8 mouse cellular contexts compared by ENCODE assay signal in genomic region chr6:124769101-124769765, GRCm38 (mm10). TPM values are rescaled to one million over a fixed set of nuclear protein-coding genes. Genes with fewer than 3 reads are reported as not detected.
DNase-seq lines count a peak whose midpoint lies in the region; ATAC-seq and TF ChIP-seq lines count a peak whose summit lies in the region.

Gene Eno2 (minus strand): TSS chr6:124769673.

- H3K9ac ChIP-seq in kidney, embryonic 14.5 days (ENCODE audit: low read depth, low read length): peak within 1 kb of the TSS; percentile 58; the same call in 1 of the 2 replicates
- peak within 1 kb of the TSS; percentile 58 for H3K9ac ChIP-seq in forebrain, embryonic 11.5 days (ENCODE audit: low read length)
- peak within 1 kb of the TSS; percentile 66 for H3K9ac ChIP-seq in hindbrain, embryonic 12.5 days
- H3K9ac ChIP-seq in midbrain, embryonic 12.5 days (replicated peaks): peak within 1 kb of the TSS; percentile 57
- peak within 1 kb of the TSS; percentile 65 for H3K9ac ChIP-seq in stomach, postnatal 0 days (ENCODE audit: low read length)

- no peaks in the 10 kb centered on the region for H3K9me3 ChIP-seq in kidney, embryonic 14.5 days (ENCODE audit: control insufficient read depth, low read length)
- no peaks in the 10 kb centered on the region for H3K9me3 ChIP-seq in forebrain, embryonic 11.5 days (ENCODE audit: control insufficient read depth, low read length)
- H3K9me3 ChIP-seq in hindbrain, embryonic 12.5 days (replicated peaks): no peaks in the 10 kb centered on the region
- no peaks in the 10 kb centered on the region for H3K9me3 ChIP-seq in midbrain, embryonic 12.5 days
- no peaks in the 10 kb centered on the region for H3K9me3 ChIP-seq in stomach, postnatal 0 days (ENCODE audit: control insufficient read depth, low read length)

- TF ChIP-seq EP300 in stomach, postnatal 0 days (optimal IDR thresholded peaks at IDR 0.05): no peak

- H3K27me3 ChIP-seq in kidney, embryonic 14.5 days (ENCODE audit: control insufficient read depth, insufficient read depth, low read length): no peaks in the 10 kb centered on the region
- H3K27me3 ChIP-seq in forebrain, embryonic 11.5 days (ENCODE audit: control insufficient read depth, insufficient read depth, low read length): peaks cover 4% of the 10 kb centered on the region; the same call in 1 of the 2 replicates
- peaks cover 48% of the 10 kb centered on the region for H3K27me3 ChIP-seq in hindbrain, embryonic 12.5 days
- H3K27me3 ChIP-seq in midbrain, embryonic 12.5 days: peaks cover 53% of the 10 kb centered on the region
- no peaks in the 10 kb centered on the region for H3K27me3 ChIP-seq in stomach, postnatal 0 days (ENCODE audit: control insufficient read depth, insufficient read depth, low read length)

- peak within 1 kb of the TSS; percentile 50 for H3K4me3 ChIP-seq in kidney, embryonic 14.5 days (ENCODE audit: low read length)
- H3K4me3 ChIP-seq in bone marrow macrophage, adult 2 months (ENCODE audit: insufficient read depth, low read length): peak within 1 kb of the TSS; percentile 94
- peak within 1 kb of the TSS; percentile 39 for H3K4me3 ChIP-seq in forebrain, embryonic 11.5 days (ENCODE audit: low read depth, low read length)
- peak within 1 kb of the TSS; percentile 49 for H3K4me3 ChIP-seq in hindbrain, embryonic 12.5 days
- H3K4me3 ChIP-seq in midbrain, embryonic 12.5 days: peak within 1 kb of the TSS; percentile 50
- H3K4me3 ChIP-seq in stomach, postnatal 0 days (ENCODE audit: low read depth, low read length): peak within 1 kb of the TSS; percentile 63

- ATAC-seq in kidney, embryonic 14.5 days (ENCODE audit: low FRiP score, low TSS enrichment): peak; percentile 66
- peak; percentile 83 for ATAC-seq in forebrain, embryonic 11.5 days (replicated peaks; ENCODE audit: low FRiP score)
- peak; percentile 83 for ATAC-seq in hindbrain, embryonic 12.5 days (ENCODE audit: low FRiP score)
- ATAC-seq in midbrain, embryonic 12.5 days (ENCODE audit: low FRiP score, low read depth): peak; percentile 82
- peak; percentile 81 for ATAC-seq in stomach, postnatal 0 days (ENCODE audit: low FRiP score, low TSS enrichment)

- peaks cover 26% of the 10 kb centered on the region for H3K4me1 ChIP-seq in kidney, embryonic 14.5 days (ENCODE audit: control insufficient read depth, insufficient read depth, low read length)
- H3K4me1 ChIP-seq in bone marrow macrophage, adult 2 months (ENCODE audit: control insufficient read depth, insufficient read depth, low read length): peaks cover 6% of the 10 kb centered on the region
- peaks cover 5% of the 10 kb centered on the region; the same call in 1 of the 2 replicates for H3K4me1 ChIP-seq in forebrain, embryonic 11.5 days (replicated peaks; ENCODE audit: control insufficient read depth, insufficient read depth, low read length)
- peaks cover 19% of the 10 kb centered on the region for H3K4me1 ChIP-seq in hindbrain, embryonic 12.5 days
- H3K4me1 ChIP-seq in midbrain, embryonic 12.5 days: peaks cover 25% of the 10 kb centered on the region
- no peaks in the 10 kb centered on the region for H3K4me1 ChIP-seq in stomach, postnatal 0 days (replicated peaks; ENCODE audit: control insufficient read depth, insufficient read depth)

- WGBS in kidney, embryonic 14.5 days: under 1% methylated on average over 45 of the region's 54 CpGs
- WGBS in forebrain, embryonic 11.5 days: under 1% methylated on average over 52 of the region's 54 CpGs
- WGBS in hindbrain, embryonic 12.5 days: under 1% methylated on average over 46 of the region's 54 CpGs
- under 1% methylated on average over 54 of the region's 54 CpGs for WGBS in midbrain, embryonic 12.5 days
- under 1% methylated on average over 54 of the region's 54 CpGs for WGBS in stomach, postnatal 0 days

- intact Hi-C loops in left cerebral cortex, postnatal 25 days (cut with DNase I): loop anchor here (1.0 to 2.0 kb wide), 2 partner anchors 36 to 40 kb away; no protein-coding TSS in a partner anchor

- no peaks in the 10 kb centered on the region for H3K36me3 ChIP-seq in kidney, embryonic 14.5 days (ENCODE audit: control insufficient read depth, insufficient read depth, low read length)
- H3K36me3 ChIP-seq in forebrain, embryonic 11.5 days (ENCODE audit: control insufficient read depth, insufficient read depth, low read length): no peaks in the 10 kb centered on the region
- H3K36me3 ChIP-seq in hindbrain, embryonic 12.5 days: no peaks in the 10 kb centered on the region
- H3K36me3 ChIP-seq in midbrain, embryonic 12.5 days: no peaks in the 10 kb centered on the region
- no peaks in the 10 kb centered on the region for H3K36me3 ChIP-seq in stomach, postnatal 0 days (ENCODE audit: control insufficient read depth, insufficient read depth, low read length)

- H3K27ac ChIP-seq in kidney, embryonic 14.5 days (ENCODE audit: low read depth, low read length): no peak within 1 kb of the TSS
- H3K27ac ChIP-seq in bone marrow macrophage, adult 2 months (ENCODE audit: insufficient read depth, low read depth, low read length): no peak within 1 kb of the TSS
- H3K27ac ChIP-seq in forebrain, embryonic 11.5 days (ENCODE audit: low read depth, low read length): no peak within 1 kb of the TSS
- peak within 1 kb of the TSS; percentile 30 for H3K27ac ChIP-seq in hindbrain, embryonic 12.5 days
- H3K27ac ChIP-seq in midbrain, embryonic 12.5 days (replicated peaks): 0 out of 2 replicates have a peak within 1 kb of the TSS, but pooled peaks have one; percentile 15
- H3K27ac ChIP-seq in stomach, postnatal 0 days (replicated peaks): no peak within 1 kb of the TSS

- no peak for DNase-seq in kidney, adult 9 months
- DNase-seq in forebrain, embryonic 11.5 days (ENCODE audit: low spot score): peak; percentile 82
- DNase-seq in left cerebral cortex, postnatal 25 days (ENCODE audit: low spot score in 2 of 2): peak; percentile 81 to 84
- peak; percentile 75 for DNase-seq in stomach, postnatal 0 days (ENCODE audit: low spot score)

- peak within 1 kb of the TSS; percentile 94 for H3K4me2 ChIP-seq in kidney, embryonic 14.5 days (replicated peaks; ENCODE audit: low read depth, low read length)
- peak within 1 kb of the TSS; percentile 80 for H3K4me2 ChIP-seq in forebrain, embryonic 11.5 days (ENCODE audit: low read depth, low read length, severe bottlenecking)
- peak within 1 kb of the TSS; percentile 87 for H3K4me2 ChIP-seq in hindbrain, embryonic 12.5 days (replicated peaks)
- peak within 1 kb of the TSS; percentile 84 for H3K4me2 ChIP-seq in midbrain, embryonic 12.5 days (replicated peaks)
- peak within 1 kb of the TSS; percentile 77 for H3K4me2 ChIP-seq in stomach, postnatal 0 days (replicated peaks; ENCODE audit: low read depth)

- TF ChIP-seq CTCF in bone marrow macrophage, adult 2 months (IDR thresholded peaks at IDR 0.05; ENCODE audit: low read depth, low read length): no peak
- TF ChIP-seq CTCF in stomach, postnatal 0 days (IDR thresholded peaks at IDR 0.05; ENCODE audit: low read depth): no peak

- TF ChIP-seq POLR2A in bone marrow macrophage, adult 2 months (IDR thresholded peaks at IDR 0.05; ENCODE audit: borderline replicate concordance, low read depth, low read length): no peak

RNA-seq across cellular contexts. Expression of gene Eno2, which starts in this region (rescaled TPM):
- polyA plus RNA-seq in kidney, embryonic 14.5 days (2014; fragmentation: Nextera tagmentation; extraction: Ambion mirVana): 8.8 and 10.8 TPM in 2 replicates
- polyA plus RNA-seq in bone marrow macrophage, adult 2 months (2012; ENCODE audit: insufficient read depth, insufficient read length, missing spikeins): 1.4 and 2.6 TPM in 2 replicates
- polyA plus RNA-seq in forebrain, embryonic 11.5 days (2014; fragmentation: Nextera tagmentation; extraction: Ambion mirVana): 5.8 and 6.0 TPM in 2 replicates
- 18.7 and 19.6 TPM in 2 replicates for polyA plus RNA-seq in hindbrain, embryonic 12.5 days (2016; fragmentation: Nextera tagmentation; extraction: Ambion mirVana)
- 1,000 to 10,000 TPM in 1 of 2 experiments, 100 to 1,000 TPM in 1; 999 to 1,002 TPM for total RNA-seq in left cerebral cortex, postnatal 25 days (2021)
- polyA plus RNA-seq in midbrain, embryonic 12.5 days (2016; fragmentation: Nextera tagmentation; extraction: Ambion mirVana): 9.0 and 9.4 TPM in 2 replicates
- polyA plus RNA-seq in stomach, postnatal 0 days (2015; fragmentation: Nextera tagmentation; extraction: Ambion mirVana): 4.3 and 5.1 TPM in 2 replicates

Comparison
In these comparisons a context has a peak if more than half of its experiments do, and no peak if none do; other contexts are left out.
1. H3K27ac ChIP-seq: peak in hindbrain, embryonic 12.5 days (single experiment) and midbrain, embryonic 12.5 days (single experiment); none in kidney, embryonic 14.5 days (single experiment), bone marrow macrophage, adult 2 months (single experiment), forebrain, embryonic 11.5 days (single experiment) and stomach, postnatal 0 days (single experiment).
2. H3K4me3 ChIP-seq: peak in every context shown above with its lines; median percentile 94 in bone marrow macrophage, adult 2 months; 63 in stomach, postnatal 0 days; 50 in kidney, embryonic 14.5 days; 50 in midbrain, embryonic 12.5 days; 49 in hindbrain, embryonic 12.5 days; 39 in forebrain, embryonic 11.5 days.
3. Peak in every context shown above with its lines, with median percentiles within 50 percentile points of each other: ATAC-seq, H3K4me2 ChIP-seq and H3K9ac ChIP-seq.